Mouse (Mus musculus) kidney, adult 2 months (tissue): Measurements from ENCODE around the gene Olfr1395.

Source experiments
- CTCF ChIP-seq: fragments of 200-500 bp; conservative IDR thresholded peaks from 2 replicates; pipeline ENCODE4 v1.5.1; 2011; ENCODE audit warnings: low read depth, mild to moderate bottlenecking, control low read depth, low read length, moderate library complexity, mixed read lengths; ENCODE audit not compliant: insufficient read depth, insufficient read length
- POLR2A ChIP-seq: fragments of 200-500 bp; IDR thresholded peaks from one replicate; pipeline ENCODE4 v1.6.1; 2011; ENCODE audit warnings: low read depth, low read length, control low read depth

GRCm38 (mm10) chr11:49103047-49103693 is 38.9 kb upstream of the Olfr1395 start:
- TF ChIP-seq CTCF (peak; percentile 90), POLR2A (no peak)
